In genomic region chr6:35133579-35134488, GRCm38 (mm10) we compare ENCODE assay signal across 8 mouse cellular contexts. TPM values are rescaled to one million over a fixed set of nuclear protein-coding genes. Genes with fewer than 3 reads are reported as not detected.
DNase-seq lines count a peak whose midpoint lies in the region; ATAC-seq and TF ChIP-seq lines count a peak whose summit lies in the region.

TSS of gene Cnot4 (minus strand) at chr6:35133724.

- H3K4me3 ChIP-seq in embryonic facial prominence, embryonic 13.5 days, result peak within 1 kb of the TSS; percentile 68
- peak within 1 kb of the TSS; percentile 68 for H3K4me3 ChIP-seq in kidney, adult 2 months (ENCODE audit: insufficient read depth, low read depth, low read length)
- H3K4me3 ChIP-seq in limb, embryonic 12.5 days (replicated peaks), result peak within 1 kb of the TSS; percentile 78
- peak within 1 kb of the TSS; percentile 62 for H3K4me3 ChIP-seq in midbrain, embryonic 15.5 days
- peak within 1 kb of the TSS; percentile 89 for H3K4me3 ChIP-seq in spleen, adult 2 months (ENCODE audit: extremely low read depth, insufficient read depth, insufficient read length)

- under 1% methylated on average over 55 of the region's 55 CpGs for WGBS in embryonic facial prominence, embryonic 13.5 days
- under 1% methylated on average over 55 of the region's 55 CpGs for WGBS in kidney, adult 2 months
- under 1% methylated on average over 55 of the region's 55 CpGs for WGBS in limb, embryonic 12.5 days
- under 1% methylated on average over 55 of the region's 55 CpGs for WGBS in midbrain, embryonic 15.5 days
- under 1% methylated on average over 55 of the region's 55 CpGs for WGBS in spleen, adult 2 months

- no peaks in the 10 kb centered on the region for H3K36me3 ChIP-seq in embryonic facial prominence, embryonic 13.5 days
- no peaks in the 10 kb centered on the region for H3K36me3 ChIP-seq in kidney, adult 2 months (ENCODE audit: control insufficient read depth, insufficient read depth, low read length)
- H3K36me3 ChIP-seq in limb, embryonic 12.5 days, result no peaks in the 10 kb centered on the region
- no peaks in the 10 kb centered on the region for H3K36me3 ChIP-seq in midbrain, embryonic 15.5 days (replicated peaks)
- no peaks in the 10 kb centered on the region for H3K36me3 ChIP-seq in spleen, adult 2 months (ENCODE audit: control insufficient read depth, insufficient read depth, low read length)

- no peaks in the 10 kb centered on the region for H3K27me3 ChIP-seq in embryonic facial prominence, embryonic 13.5 days
- no peaks in the 10 kb centered on the region for H3K27me3 ChIP-seq in kidney, adult 2 months (replicated peaks; ENCODE audit: control insufficient read depth, insufficient read depth, low read length)
- H3K27me3 ChIP-seq in limb, embryonic 12.5 days, result no peaks in the 10 kb centered on the region
- H3K27me3 ChIP-seq in midbrain, embryonic 15.5 days (replicated peaks), result no peaks in the 10 kb centered on the region
- H3K27me3 ChIP-seq in spleen, adult 2 months (ENCODE audit: control insufficient read depth, insufficient read depth, low read length), result no peaks in the 10 kb centered on the region

- peaks cover 17% of the 10 kb centered on the region for H3K4me1 ChIP-seq in embryonic facial prominence, embryonic 13.5 days
- H3K4me1 ChIP-seq in kidney, adult 2 months (ENCODE audit: control insufficient read depth, insufficient read depth, low read length), result peaks cover 5% of the 10 kb centered on the region; the same call in 1 of the 2 replicates
- peaks cover 13% of the 10 kb centered on the region for H3K4me1 ChIP-seq in limb, embryonic 12.5 days (replicated peaks)
- peaks cover 25% of the 10 kb centered on the region for H3K4me1 ChIP-seq in midbrain, embryonic 15.5 days
- no peaks in the 10 kb centered on the region; the same call in 1 of the 2 replicates for H3K4me1 ChIP-seq in spleen, adult 2 months (ENCODE audit: control insufficient read depth, insufficient read depth, insufficient read length)

- peak within 1 kb of the TSS; percentile 91 for H3K9ac ChIP-seq in embryonic facial prominence, embryonic 13.5 days
- H3K9ac ChIP-seq in limb, embryonic 12.5 days (replicated peaks), result peak within 1 kb of the TSS; percentile 85
- peak within 1 kb of the TSS; percentile 62 for H3K9ac ChIP-seq in midbrain, embryonic 15.5 days

- no peak for TF ChIP-seq CTCF in kidney, adult 2 months (conservative IDR thresholded peaks at IDR 0.05; ENCODE audit: insufficient read depth, insufficient read length, low read depth, low read length)
- no peak for TF ChIP-seq CTCF in spleen, adult 2 months (IDR thresholded peaks at IDR 0.05; ENCODE audit: extremely low read depth, insufficient read depth, insufficient read length, insufficient replicate concordance)

- H3K27ac ChIP-seq in embryonic facial prominence, embryonic 13.5 days, result peak within 1 kb of the TSS; percentile 94
- H3K27ac ChIP-seq in kidney, adult 2 months (ENCODE audit: insufficient read depth, low read depth, low read length), result peak within 1 kb of the TSS; percentile 61
- H3K27ac ChIP-seq in limb, embryonic 12.5 days, result peak within 1 kb of the TSS; percentile 87
- H3K27ac ChIP-seq in midbrain, embryonic 15.5 days, result peak within 1 kb of the TSS; percentile 91
- peak within 1 kb of the TSS; percentile 90 for H3K27ac ChIP-seq in spleen, adult 2 months (ENCODE audit: insufficient read depth, low read length)

- ATAC-seq in embryonic facial prominence, embryonic 13.5 days (ENCODE audit: insufficient number of reproducible peaks, insufficient read depth, low FRiP score, low TSS enrichment, low read depth), result peak; percentile 98
- peak; percentile 98 for ATAC-seq in limb, embryonic 12.5 days (ENCODE audit: insufficient number of reproducible peaks, insufficient read depth, low FRiP score, low TSS enrichment, low read depth)
- peak; percentile 98 for ATAC-seq in midbrain, embryonic 15.5 days (replicated peaks)

- H3K4me2 ChIP-seq in embryonic facial prominence, embryonic 13.5 days, result peak within 1 kb of the TSS; percentile 92
- H3K4me2 ChIP-seq in limb, embryonic 12.5 days, result peak within 1 kb of the TSS; percentile 89
- H3K4me2 ChIP-seq in midbrain, embryonic 15.5 days, result peak within 1 kb of the TSS; percentile 74

- DNase-seq in 3134 (ENCODE audit: extremely low read depth, insufficient read length, low spot score), result peak; percentile 99
- DNase-seq in adrenal gland, postnatal 36 days, result peak; percentile 99
- peak; percentile 99 for DNase-seq in heart, adult 18-20 months
- DNase-seq in kidney, adult 2 months, result peak; percentile 100
- peak; percentile 98 to 99 for DNase-seq in spleen, adult 2 months (ENCODE audit: low read depth in 1 of 2, low spot score in 2 of 2)

- H3K9me3 ChIP-seq in embryonic facial prominence, embryonic 13.5 days, result no peaks in the 10 kb centered on the region
- H3K9me3 ChIP-seq in limb, embryonic 12.5 days, result no peaks in the 10 kb centered on the region
- H3K9me3 ChIP-seq in midbrain, embryonic 15.5 days, result no peaks in the 10 kb centered on the region

- TF ChIP-seq POLR2A in kidney, adult 2 months (IDR thresholded peaks at IDR 0.05; ENCODE audit: low read depth, low read length), result peak; percentile 40
- peak; percentile 79 for TF ChIP-seq POLR2A in spleen, adult 2 months (IDR thresholded peaks at IDR 0.05; ENCODE audit: low read depth, low read length)

RNA-seq across cellular contexts. Expression of gene Cnot4, which starts in this region (rescaled TPM):
- 10 to 100 TPM; 23.3 to 33.5 TPM for total RNA-seq in adrenal gland, postnatal 36 days (2021)
- 35.9 and 37.4 TPM in 2 replicates for polyA plus RNA-seq in embryonic facial prominence, embryonic 13.5 days (2015; fragmentation: Nextera tagmentation; extraction: Ambion mirVana)
- total RNA-seq in heart, adult 18-20 months (2021), result 10 to 100 TPM; 21.8 to 23.7 TPM
- 11.9 and 13.5 TPM in 2 replicates for polyA plus RNA-seq in kidney, adult 2 months (2012; rRNA removed)
- 26.6 and 29.1 TPM in 2 replicates for polyA plus RNA-seq in limb, embryonic 12.5 days (2016; fragmentation: Nextera tagmentation; extraction: Ambion mirVana)
- polyA plus RNA-seq in midbrain, embryonic 15.5 days (2015; fragmentation: Nextera tagmentation; extraction: Ambion mirVana), result 34.7 and 35.2 TPM in 2 replicates
- 7.8 and 8.0 TPM in 2 replicates for polyA plus RNA-seq in spleen, adult 2 months (2012; rRNA removed)

Comparison
In these comparisons a context has a peak if more than half of its experiments do, and no peak if none do; other contexts are left out.
1. Peak in every context shown above with its lines: DNase-seq, ATAC-seq, H3K4me3 ChIP-seq and H3K27ac ChIP-seq.